18 mouse cellular contexts compared by ENCODE assay signal in the genomic region with DNA sequence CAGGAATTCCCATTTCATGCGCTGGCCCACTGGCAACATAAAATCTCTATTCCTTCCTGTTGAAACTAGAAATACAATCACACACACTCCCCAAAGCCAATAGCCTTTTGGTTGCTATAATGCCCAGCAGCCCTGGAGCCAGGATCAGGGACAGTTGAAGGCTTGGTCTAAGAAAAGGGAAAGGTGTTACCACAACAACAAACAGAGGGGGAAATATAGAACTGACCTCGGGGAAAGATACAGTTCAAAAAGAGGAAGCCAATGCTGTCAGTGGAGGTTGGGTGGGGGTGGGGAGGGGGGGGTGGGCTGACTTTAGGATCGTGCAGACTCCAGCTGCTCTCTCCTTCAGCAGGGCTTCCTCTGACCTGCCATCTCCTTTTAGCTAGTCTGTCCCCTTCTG.
"Had no signal": no experiment of that assay in that cellular context is flagged by ENCODE, and none has a peak within 500 bp of the region (broad histone marks: within the 10 kb centered on the region; RNA-seq: fewer than 3 reads in every experiment).

No protein-coding gene starts in this region.

- DNase-seq: liver, postnatal 0 days; lung, adult 2 months; lung, postnatal 14 days; lung, postnatal 36 days; midbrain, embryonic 14.5 days; right cerebral cortex, postnatal 14 days; thymus, postnatal 14 days; thymus, postnatal 36 days had no signal

- H3K9me3 ChIP-seq: lung, embryonic 15.5 days; midbrain, embryonic 10.5 days; midbrain, embryonic 12.5 days; neural tube, embryonic 12.5 days; stomach, embryonic 15.5 days had no signal

- H3K36me3 ChIP-seq: lung, embryonic 15.5 days; midbrain, embryonic 10.5 days; midbrain, embryonic 12.5 days; neural tube, embryonic 12.5 days; stomach, embryonic 15.5 days had no signal

- ATAC-seq: liver, postnatal 0 days; lung, postnatal 0 days; midbrain, embryonic 16.5 days had no signal

- H3K27me3 ChIP-seq: lung, embryonic 15.5 days; midbrain, embryonic 12.5 days; neural tube, embryonic 12.5 days; stomach, embryonic 15.5 days had no signal

- H3K27ac ChIP-seq: lung, embryonic 15.5 days; macrophage; midbrain, embryonic 10.5 days; midbrain, embryonic 12.5 days; neural tube, embryonic 12.5 days; stomach, embryonic 15.5 days; stomach, postnatal 0 days had no signal

- H3K4me3 ChIP-seq: lung, embryonic 15.5 days; midbrain, embryonic 10.5 days; midbrain, embryonic 12.5 days; myocyte; neural tube, embryonic 12.5 days; stomach, embryonic 15.5 days had no signal

- H3K4me1 ChIP-seq: lung, embryonic 15.5 days; stomach, embryonic 15.5 days had no signal

- H3K9ac ChIP-seq: liver, postnatal 0 days; lung, embryonic 15.5 days; midbrain, embryonic 12.5 days; neural tube, embryonic 12.5 days; stomach, embryonic 15.5 days had no signal
